Mouse (Mus musculus) heart, postnatal 10 days (tissue): ENCODE measurements around the gene Piga. TPM values are rescaled to one million over a fixed set of nuclear protein-coding genes. Genes with fewer than 3 reads are reported as not detected.

Experiments
- DNase-seq, 2 experiments: peaks; one replicate each; pipeline ENCODE4 v3.0.0; 2021
- intact Hi-C: fragments of 180-260 bp; cut with DNase I; formaldehyde crosslinking; loops from one replicate; pipeline ENCODE4 v1.15.1; 2025
- total RNA-seq, 2 experiments: library from RNA; stranded (reverse); gene quantifications; 2 replicates each; pipeline ENCODE4 v1.2.3; 2021

Piga gene
- total RNA-seq, 2 experiments from 2014 or later, result 2.6 to 3.1 TPM

DNA sequence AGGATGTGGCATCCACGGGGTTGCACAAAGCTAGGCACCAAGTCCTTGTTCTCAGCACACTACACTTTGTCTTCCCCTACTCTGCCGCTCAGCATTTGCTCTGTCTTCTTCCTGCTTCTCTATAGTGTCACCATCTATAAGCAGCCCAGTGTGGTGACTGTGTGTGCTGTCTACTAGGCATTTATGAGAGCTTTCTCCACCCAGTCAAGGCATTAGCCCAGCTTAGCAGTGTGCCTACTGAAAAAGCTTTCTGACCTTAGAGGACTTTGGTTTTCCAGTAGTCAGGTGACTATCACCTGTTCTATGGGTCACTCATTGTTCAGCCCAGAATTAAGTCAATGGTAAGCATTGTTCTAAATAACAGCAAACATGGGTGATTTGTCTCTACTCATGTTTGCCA, 11.5 kb downstream of the Piga start:
- DNase-seq, result no peak
- intact Hi-C loops, result no loop called here

DNA sequence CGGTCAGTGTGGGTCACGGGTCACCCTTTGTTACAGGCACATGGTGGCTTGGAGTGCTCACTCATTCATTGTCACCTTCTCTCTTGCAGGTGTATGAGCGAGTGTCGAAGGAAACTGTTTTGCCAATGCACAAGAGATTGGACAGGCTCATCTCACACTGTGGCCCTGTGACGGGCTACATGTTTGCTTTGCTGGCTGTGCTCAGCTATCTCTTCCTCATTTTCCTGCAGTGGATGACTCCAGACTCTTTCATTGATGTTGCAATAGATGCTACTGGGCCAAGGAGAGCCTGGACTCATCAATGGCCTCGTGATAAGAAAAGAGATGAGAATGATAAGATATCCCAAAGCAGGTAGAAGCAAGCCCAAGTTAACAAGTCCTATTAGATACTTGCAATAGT, 12.0 kb downstream of the Piga start:
- intact Hi-C loops, result no loop called here
- no peak for DNase-seq

DNA sequence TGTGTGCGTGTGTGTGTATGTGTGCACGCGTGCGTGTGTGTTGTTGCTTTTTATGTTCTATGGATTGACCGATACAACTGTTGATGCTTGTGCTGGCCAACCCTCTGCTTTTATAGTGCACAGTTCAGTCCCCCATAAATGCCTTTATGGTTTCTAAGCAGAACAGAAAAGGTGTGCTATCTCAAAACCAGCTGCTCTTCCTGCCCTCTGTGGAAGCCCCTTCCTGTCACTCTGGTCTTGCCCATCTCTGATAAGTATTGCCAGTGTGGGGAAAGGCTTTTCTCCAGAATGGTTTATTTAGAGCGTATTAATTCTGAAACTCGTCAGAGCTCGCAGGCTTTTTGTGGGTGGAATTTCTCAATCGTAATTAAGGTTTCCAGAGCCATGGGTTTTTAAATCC, 13.1 kb downstream of the Piga start:
- intact Hi-C loops, result no loop called here
- no peak for DNase-seq

DNA sequence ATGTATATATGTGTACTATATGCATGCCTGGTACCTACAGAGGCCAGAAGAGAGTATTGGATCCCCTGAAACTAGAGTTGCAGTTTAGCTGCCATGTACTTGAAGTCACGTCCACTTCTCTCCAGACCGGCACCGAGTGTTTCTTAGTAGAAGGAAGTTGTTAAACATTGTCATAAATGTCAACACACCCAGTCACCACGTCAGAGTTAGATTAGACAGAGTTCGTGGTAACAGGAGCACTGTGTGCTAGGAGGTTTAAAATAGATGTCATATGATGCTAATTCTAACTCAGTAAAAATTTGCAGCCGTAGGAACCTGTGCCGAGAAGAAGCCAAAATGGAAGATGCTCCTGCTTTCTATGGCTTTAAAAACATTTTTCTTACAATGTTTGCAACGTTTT, 17.1 kb downstream of the Piga start, which contains the start of gene Asb11:
Asb11 (plus strand) TSS at position 286 of the 400 bp plus-strand sequence.
- DNase-seq, result no peak
- intact Hi-C loops, result no loop called here

DNA sequence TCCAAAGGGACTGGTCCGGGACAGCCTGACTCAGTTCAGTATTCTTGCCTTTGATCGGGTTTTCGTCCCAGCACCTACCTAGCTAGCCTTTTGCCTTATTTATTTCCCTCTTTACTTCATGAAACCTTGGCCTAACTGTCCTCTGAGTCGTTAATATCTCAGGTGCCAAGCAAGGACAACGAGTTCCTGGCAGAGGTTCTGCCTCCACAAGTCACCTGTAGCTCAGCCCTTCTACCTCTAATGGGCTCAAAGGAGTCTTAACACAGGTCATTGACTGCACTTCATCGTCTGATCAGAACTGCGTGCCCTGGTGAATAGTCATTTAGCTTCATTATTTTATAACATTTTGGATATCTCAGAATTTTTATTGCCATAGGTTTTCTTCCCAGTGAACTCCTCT, 19.9 kb downstream of the Piga start:
- DNase-seq, result no peak
- intact Hi-C loops, result no loop called here

DNA sequence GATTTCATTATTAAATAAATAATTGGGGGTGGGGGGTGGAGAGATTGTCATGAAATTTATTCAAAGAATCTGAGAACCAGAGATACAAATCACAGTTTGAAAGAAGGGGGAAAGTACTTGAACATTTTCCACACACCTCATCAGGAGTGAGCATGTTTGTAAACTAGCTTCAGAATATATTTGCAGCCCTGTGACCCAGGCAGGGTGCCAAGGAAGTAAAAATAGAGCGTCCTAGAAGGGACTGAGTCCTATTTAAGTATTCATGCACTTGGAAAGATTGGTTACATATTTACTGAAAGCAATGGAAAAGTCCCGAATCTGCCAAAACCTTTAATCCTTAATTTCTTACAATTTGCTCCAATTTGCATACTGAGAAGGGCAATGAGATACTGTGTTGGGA, 20.6 kb downstream of the Piga start:
- intact Hi-C loops, result no loop called here
- DNase-seq, result peak; percentile 77 to 78

DNA sequence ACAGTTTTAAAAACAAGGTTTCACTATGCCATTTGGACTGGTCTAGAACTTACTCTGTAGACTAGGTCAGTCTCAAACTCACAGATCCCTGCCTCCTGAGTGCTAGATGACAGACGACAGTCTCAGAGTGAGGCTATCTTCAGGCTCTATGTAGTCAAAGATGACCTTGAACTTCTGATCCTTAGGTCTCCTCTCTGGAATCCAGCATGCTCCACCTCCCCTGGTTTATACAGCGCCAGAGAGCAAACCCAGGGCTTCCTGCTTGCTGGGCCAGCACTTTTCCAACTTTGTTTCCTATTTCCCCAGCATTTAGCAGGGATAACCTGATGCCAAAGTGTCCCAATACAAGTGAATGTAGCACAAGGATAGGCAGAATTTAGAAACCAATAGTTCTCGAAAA, 21.1 kb downstream of the Piga start:
- DNase-seq, result no peak
- intact Hi-C loops, result no loop called here

DNA sequence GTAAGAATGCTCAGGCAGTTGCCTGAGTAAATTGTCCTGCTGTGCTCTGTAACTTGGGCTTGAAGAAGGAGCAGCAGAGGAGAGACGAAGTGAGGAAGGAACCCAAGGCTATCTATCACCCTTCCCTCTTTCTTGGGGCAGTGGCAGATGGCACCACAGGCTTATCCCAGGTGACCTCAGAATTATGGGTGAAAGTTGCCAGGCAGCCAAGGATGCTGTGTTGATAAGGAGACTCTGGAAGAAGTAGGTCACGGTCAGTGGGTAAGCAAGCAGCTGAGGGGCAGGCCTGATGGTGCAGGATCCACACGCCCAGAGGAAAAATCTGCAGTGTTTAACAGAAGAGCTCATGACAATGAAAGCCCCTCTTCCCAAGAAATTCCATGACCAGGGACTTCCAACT, 21.7 kb downstream of the Piga start:
- no peak for DNase-seq
- intact Hi-C loops, result no loop called here

DNA sequence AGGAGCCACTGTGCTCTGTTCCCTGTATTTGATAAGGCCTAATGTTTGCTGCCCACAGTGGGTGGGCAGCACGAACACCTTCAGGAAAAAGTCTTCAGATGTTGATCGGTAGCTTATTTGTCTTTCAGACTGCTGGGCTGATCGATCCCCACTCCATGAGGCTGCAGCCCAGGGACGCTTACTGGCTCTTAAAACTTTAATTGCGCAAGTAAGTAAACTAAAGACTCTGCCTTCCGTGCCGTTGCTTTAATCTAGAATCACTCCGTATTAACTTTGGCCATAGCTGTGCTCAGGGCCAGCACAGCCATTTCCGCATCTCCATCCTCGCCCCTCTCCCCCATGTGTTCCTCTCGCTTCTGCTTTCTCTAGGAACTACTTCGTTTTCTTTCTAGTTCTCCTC, 26.0 kb downstream of the Piga start:
- no peak for DNase-seq
- intact Hi-C loops, result no loop called here

DNA sequence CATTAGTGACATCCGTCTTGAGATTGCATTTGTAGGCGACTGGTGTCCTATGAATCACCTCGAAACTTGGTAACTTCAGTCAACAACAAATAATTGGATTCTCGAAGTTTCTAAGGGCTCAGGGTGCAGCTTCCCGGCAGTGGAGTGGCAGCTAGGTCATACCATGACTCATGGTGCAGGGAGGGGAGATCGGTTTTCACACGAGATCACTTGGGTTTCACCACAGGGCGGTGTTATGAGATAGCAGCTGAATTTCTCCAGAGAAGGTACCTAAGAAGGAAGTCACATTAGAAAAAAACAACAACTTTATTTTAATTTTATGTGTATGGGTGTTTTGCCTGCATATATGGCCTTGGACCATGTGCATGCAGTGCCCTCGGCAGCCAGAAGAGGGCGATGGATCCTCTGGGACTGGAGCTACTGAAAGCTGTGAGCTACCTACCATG, 26.5 kb downstream of the Piga start:
- intact Hi-C loops, result no loop called here
- no peak for DNase-seq

DNA sequence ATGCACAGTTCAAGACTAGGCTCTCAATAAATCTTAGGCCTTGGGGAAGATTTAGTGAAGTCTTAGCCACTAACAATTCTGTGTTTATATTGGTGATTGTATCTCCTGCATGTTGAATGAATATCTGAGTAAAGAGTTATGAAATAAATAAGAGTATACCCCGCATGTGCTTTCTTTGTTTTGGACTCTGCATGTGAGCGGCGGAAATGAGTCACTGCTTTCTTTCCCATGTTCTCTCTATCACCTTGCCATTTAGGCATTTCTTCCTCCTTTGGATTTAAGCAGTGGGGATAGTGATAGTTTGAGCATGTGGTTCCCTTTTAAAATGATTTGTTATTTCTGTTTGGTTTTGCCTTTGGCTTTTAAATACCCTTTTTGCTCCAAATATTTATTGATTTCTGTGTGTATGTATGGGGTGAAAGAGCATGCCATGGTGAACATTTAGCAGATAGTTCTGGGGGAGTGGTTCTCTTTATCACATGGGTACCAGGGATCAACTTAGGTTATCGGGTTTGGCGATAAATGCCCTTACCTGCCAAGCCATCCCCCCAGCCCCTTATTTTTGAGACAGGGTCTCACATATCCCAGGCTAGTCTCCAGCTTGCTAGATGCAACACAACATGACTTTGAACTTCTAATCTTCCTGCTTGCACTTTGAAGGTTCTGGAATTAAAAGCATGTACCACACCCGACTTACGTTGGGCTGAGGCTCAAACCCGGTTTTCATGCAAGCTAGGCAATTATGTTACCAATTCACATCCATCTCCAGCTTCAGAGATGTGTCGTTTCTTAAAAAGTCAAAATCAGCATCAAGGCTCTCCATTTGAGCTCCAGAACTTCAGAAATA, 27.5 kb downstream of the Piga start:
- intact Hi-C loops, result no loop called here
- DNase-seq, result no peak

DNA sequence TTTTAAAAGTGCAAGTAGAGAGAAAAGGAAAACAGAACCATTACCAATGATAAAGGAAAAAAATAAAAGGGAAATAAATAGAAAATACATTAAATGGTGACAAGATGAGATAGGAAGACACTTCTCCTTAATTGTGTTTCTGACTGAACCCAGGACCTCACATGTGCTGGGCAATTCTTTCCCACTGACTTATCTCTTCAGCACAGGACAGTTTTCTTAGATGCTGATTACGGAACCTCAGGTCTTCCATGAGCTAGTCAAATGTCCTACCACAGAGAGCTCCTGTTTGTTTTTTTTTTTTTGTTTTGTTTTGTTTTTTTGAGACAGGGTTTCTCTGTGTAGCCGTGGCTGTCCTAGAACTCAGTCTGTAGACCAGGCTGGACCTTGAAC, 28.1 kb downstream of the Piga start:
- intact Hi-C loops, result no loop called here
- DNase-seq, result no peak

DNA sequence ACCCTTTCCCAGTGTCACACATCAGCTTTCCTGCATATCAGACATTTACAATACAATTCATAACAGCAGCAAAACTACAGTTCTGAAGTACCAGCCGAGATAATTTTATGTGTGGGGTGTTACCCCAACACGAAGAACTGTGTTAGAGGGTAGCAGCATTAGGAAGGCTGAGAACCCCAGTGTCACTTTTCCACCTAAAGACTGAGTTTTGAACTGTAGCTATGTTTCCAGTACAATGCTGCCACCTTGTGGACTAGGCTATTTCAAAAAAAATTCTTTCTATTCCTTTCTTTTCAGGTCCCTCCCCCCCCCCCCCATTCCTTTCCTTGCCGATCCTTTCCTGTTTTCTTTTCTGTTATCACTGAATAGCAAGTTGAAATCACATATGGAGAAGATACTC, 29.6 kb downstream of the Piga start:
- peak; percentile 27 to 64 for DNase-seq
- intact Hi-C loops, result loop anchor here (1.0 kb wide), 1 partner anchor 265 kb away; no protein-coding TSS in a partner anchor

DNA sequence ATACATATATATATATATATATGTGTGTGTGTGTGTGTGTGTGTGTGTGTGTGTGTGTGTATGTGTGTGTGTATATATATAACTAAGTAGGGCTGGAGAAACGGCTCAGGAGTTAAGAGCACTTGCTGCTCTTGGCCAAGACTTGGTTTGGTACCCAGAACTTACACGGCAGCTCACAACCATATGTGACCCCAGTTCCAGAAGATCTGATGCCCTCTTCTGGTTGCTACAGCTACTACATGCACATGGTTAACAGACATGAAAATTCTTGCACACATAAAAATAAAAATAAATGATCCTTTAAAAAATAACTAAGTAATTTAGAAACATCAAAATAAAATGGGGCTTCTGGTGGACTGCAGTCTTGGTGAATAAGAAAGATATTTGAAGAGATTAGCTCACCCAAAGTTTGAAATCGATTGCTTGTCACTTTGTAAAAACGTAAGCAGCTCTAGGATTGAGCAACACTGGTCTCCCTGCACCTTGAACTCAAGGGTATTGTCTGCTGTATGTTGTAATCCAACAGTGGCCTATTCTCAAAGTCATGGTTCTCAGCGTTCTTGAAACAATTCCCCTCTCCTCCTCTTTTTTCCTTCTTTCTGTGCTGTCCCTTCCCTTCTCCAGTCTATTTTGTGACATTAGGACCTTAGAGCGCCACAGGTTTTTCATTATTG, 39.8 kb downstream of the Piga start:
- intact Hi-C loops, result no loop called here

More for the DNA sequence above, 39.8 kb downstream of the Piga start:
- no peak for DNase-seq

Other genes with a start within 250 kb of the Piga start
- gene Bmx, start 161.6 kb upstream of the Piga start, total RNA-seq, result 1 to 10 TPM; 3.0 to 3.3 TPM
- 1 to 10 TPM; 2.5 to 5.3 TPM for gene Pir, start 150.4 kb upstream of the Piga start, total RNA-seq
- 1 to 10 TPM; 3.3 to 3.5 TPM for gene Vegfd, start 46.4 kb upstream of the Piga start, total RNA-seq
- 10 to 100 TPM; 46.0 to 87.5 TPM for gene Asb11, start 17.2 kb downstream of the Piga start, total RNA-seq
- gene Asb9, start 86.5 kb downstream of the Piga start, total RNA-seq, result not detected